Mouse (Mus musculus) embryonic facial prominence, embryonic 14.5 days (tissue): ENCODE measurements around the gene Celf6. TPM values are rescaled to one million over a fixed set of nuclear protein-coding genes. Genes with fewer than 3 reads are reported as not detected.

Experiments
- ATAC-seq: fragments of 200-750 bp; cut with Nextera tagmentation; 2 replicates; pipeline ENCODE4 v1.8.0; 2017; ENCODE audit warnings: low read depth, moderate number of reproducible peaks, moderate TSS enrichment
- DNase-seq: peaks from one replicate; pipeline ENCODE4 v3.0.0-alpha.2; 2015; ENCODE audit warnings: low spot score
- H3K27ac ChIP-seq: fragments of 300-500 bp; sonication (generic); replicated peaks from 2 replicates; pipeline ENCODE4 v1.5.1; 2014; ENCODE audit warnings: low read depth, mild to moderate bottlenecking, low read length, moderate library complexity
- H3K27me3 ChIP-seq: fragments of 300-500 bp; sonication (generic); replicated peaks from 2 replicates; pipeline ENCODE4 v1.6.1; 2014; ENCODE audit warnings: low read length; ENCODE audit not compliant: control insufficient read depth, insufficient read depth
- H3K36me3 ChIP-seq: fragments of 300-500 bp; sonication (generic); 2 replicates; pipeline ENCODE4 v1.6.1; 2014; ENCODE audit warnings: low read length, mixed read lengths; ENCODE audit not compliant: control insufficient read depth, insufficient read depth
- H3K4me1 ChIP-seq: fragments of 300-500 bp; sonication (generic); 2 replicates; pipeline ENCODE4 v1.6.1; 2014; ENCODE audit warnings: antibody characterized with exemption, low read length; ENCODE audit not compliant: control insufficient read depth, insufficient read depth
- H3K4me2 ChIP-seq: fragments of 300-500 bp; sonication (generic); 2 replicates; pipeline ENCODE4 v1.6.1; 2014; ENCODE audit warnings: low read depth, mild to moderate bottlenecking, low read length, moderate library complexity, mixed read lengths
- H3K4me3 ChIP-seq: fragments of 300-500 bp; sonication (generic); 2 replicates; pipeline ENCODE4 v1.5.1; 2014; ENCODE audit warnings: low read depth, mild to moderate bottlenecking, low read length
- H3K9ac ChIP-seq: fragments of 300-500 bp; sonication (generic); 2 replicates; pipeline ENCODE4 v1.6.1; 2014; ENCODE audit warnings: low read depth, mild to moderate bottlenecking, low read length, moderate library complexity, mixed read lengths
- H3K9me3 ChIP-seq: fragments of 300-500 bp; sonication (generic); 2 replicates; pipeline ENCODE4 v1.6.1; 2016; ENCODE audit warnings: low read length; ENCODE audit not compliant: control insufficient read depth
- WGBS: fragments of 180-500 bp; shearing (Covaris S2); extraction: QIAGEN DNeasy Blood & Tissue Kit; methylation state at CpG from one replicate; pipeline ENCODE4 v1.1.7; 2014; 5-methylcytosine and 5-hydroxymethylcytosine counted together
- polyA plus RNA-seq: library from polyadenylated mRNA; unstranded; fragments of >200 nt; fragmentation: Nextera tagmentation; extraction: Ambion mirVana; gene quantifications from 2 replicates; pipeline ENCODE4 v1.2.1, GENCODE M21; 2014

Celf6 gene
- polyA plus RNA-seq, 1 experiment from 2014 or later: 0.93 TPM

- no peak overlapping the region for H3K4me3 ChIP-seq
- ATAC-seq (no peak), DNase-seq (no peak)
- no peaks in the 10 kb centered on the region for H3K4me1 ChIP-seq
- H3K27me3 ChIP-seq: no peaks in the 10 kb centered on the region
- H3K36me3 ChIP-seq: peaks cover 78% of the 10 kb centered on the region
- H3K4me2 ChIP-seq: no peak overlapping the region
- H3K27ac ChIP-seq: no peak overlapping the region
- H3K9ac ChIP-seq: no peak overlapping the region
- 88% methylated on average over 4 of the region's 4 CpGs for WGBS
- H3K9me3 ChIP-seq: no peaks in the 10 kb centered on the region
Measured at GRCm38 (mm10) chr9:59639936-59640335, 62.2 kb downstream of the Celf6 start.

GRCm38 (mm10) chr9:59641320-59641719 lies 63.6 kb downstream of the Celf6 start:
- Histone ChIP-seq H3K9ac (no peak overlapping the region), H3K9me3 (no peaks in the 10 kb centered on the region), H3K4me1 (no peaks in the 10 kb centered on the region), H3K4me3 (no peak overlapping the region), H3K36me3 (peaks cover 78% of the 10 kb centered on the region), H3K27ac (no peak overlapping the region), H3K4me2 (no peak overlapping the region), H3K27me3 (no peaks in the 10 kb centered on the region)
- DNase-seq: no peak
- 81% methylated on average over 2 of the region's 2 CpGs for WGBS
- no peak for ATAC-seq

GRCm38 (mm10) chr9:59649911-59650310 lies 72.2 kb downstream of the Celf6 start:
- Histone ChIP-seq H3K36me3 (peaks cover 65% of the 10 kb centered on the region), H3K27ac (no peak overlapping the region)
- 97% methylated on average over 4 of the region's 4 CpGs for WGBS

DNA sequence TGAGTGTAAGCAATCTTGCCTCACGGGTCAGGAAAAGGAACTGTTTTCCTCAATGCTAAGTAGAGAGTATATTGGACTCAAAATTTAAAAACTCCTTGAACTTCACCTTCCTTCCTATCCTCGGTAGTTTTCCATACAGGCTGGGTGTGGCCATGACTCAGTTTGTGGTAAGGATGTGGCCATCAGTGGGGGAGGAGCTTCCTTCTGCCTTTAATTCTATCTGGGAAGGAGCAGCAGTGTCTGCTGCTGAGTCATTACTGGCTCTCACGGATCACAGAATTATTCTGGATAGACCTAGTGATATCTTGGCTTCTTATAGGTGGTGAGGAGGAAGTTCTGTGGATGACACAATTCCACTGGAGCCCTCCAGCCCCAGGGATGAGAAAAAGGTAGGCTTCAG lies 75.7 kb downstream of the Celf6 start:
- H3K4me2 ChIP-seq: no peak overlapping the region
- peak; percentile 26 for DNase-seq
- no peak for ATAC-seq
- H3K27me3 ChIP-seq: no peaks in the 10 kb centered on the region
- WGBS: 34% methylated on average over 3 of the region's 3 CpGs
- no peak overlapping the region for H3K9ac ChIP-seq
- peak overlapping the region; percentile 25; the same call in 1 of the 2 replicates for H3K27ac ChIP-seq
- peaks cover 8% of the 10 kb centered on the region for H3K4me1 ChIP-seq
- peaks cover 37% of the 10 kb centered on the region for H3K36me3 ChIP-seq
- H3K9me3 ChIP-seq: no peaks in the 10 kb centered on the region
- H3K4me3 ChIP-seq: no peak overlapping the region

More at GRCm38 (mm10) chr9:59649911-59650310, 72.2 kb downstream of the Celf6 start:
- no peaks in the 10 kb centered on the region for H3K9me3 ChIP-seq
- no peaks in the 10 kb centered on the region for H3K4me1 ChIP-seq
- no peak overlapping the region for H3K4me3 ChIP-seq
- no peaks in the 10 kb centered on the region for H3K27me3 ChIP-seq
- no peak overlapping the region for H3K4me2 ChIP-seq
- ATAC-seq: no peak
- DNase-seq: no peak
- no peak overlapping the region for H3K9ac ChIP-seq

- no peak for ATAC-seq
- H3K9ac ChIP-seq: no peak overlapping the region
- no peak for DNase-seq
- H3K4me3 ChIP-seq: no peak overlapping the region
- H3K27me3 ChIP-seq: no peaks in the 10 kb centered on the region
- H3K36me3 ChIP-seq: peaks cover 26% of the 10 kb centered on the region
- no peak overlapping the region for H3K4me2 ChIP-seq
- 87% methylated on average over 2 of the region's 2 CpGs for WGBS
- H3K4me1 ChIP-seq: peaks cover 19% of the 10 kb centered on the region
- H3K27ac ChIP-seq: no peak overlapping the region
- no peaks in the 10 kb centered on the region for H3K9me3 ChIP-seq
Measured at GRCm38 (mm10) chr9:59654450-59654983, 76.8 kb downstream of the Celf6 start.

- ATAC-seq (peak; percentile 92), DNase-seq (peak; percentile 99)
- Histone ChIP-seq H3K36me3 (peaks cover 20% of the 10 kb centered on the region), H3K4me3 (peak within 1 kb of the TSS; percentile 85), H3K27me3 (no peaks in the 10 kb centered on the region), H3K9me3 (no peaks in the 10 kb centered on the region), H3K4me2 (peak within 1 kb of the TSS; percentile 62), H3K27ac (peak within 1 kb of the TSS; percentile 98), H3K9ac (peak within 1 kb of the TSS; percentile 93), H3K4me1 (peaks cover 34% of the 10 kb centered on the region)
- whole genome bisulfite sequencing: 0% methylated on average over 32 of the region's 46 CpGs
Measured at GRCm38 (mm10) chr9:59655958-59656634, 78.4 kb downstream of the Celf6 start, which contains the start of gene Pkm. Gene Pkm (plus strand): TSS chr9:59656368.

Other genes starting within 250 kb of the Celf6 start
- gene Bbs4, start 224.4 kb upstream of the Celf6 start, polyA plus RNA-seq: 14.2 and 15.3 TPM in 2 replicates
- 15.5 and 16.7 TPM in 2 replicates for gene Arih1, start 91.3 kb upstream of the Celf6 start, polyA plus RNA-seq
- 101 and 107 TPM in 2 replicates for gene Hexa, start 38.4 kb upstream of the Celf6 start, polyA plus RNA-seq
- 0.15 and 0.64 TPM in 2 replicates for gene Tmem202, start 38.1 kb upstream of the Celf6 start, polyA plus RNA-seq
- 29.1 and 32.2 TPM in 2 replicates for gene Parp6, start 39.4 kb downstream of the Celf6 start, polyA plus RNA-seq
- gene Pkm, start 78.5 kb downstream of the Celf6 start, polyA plus RNA-seq: 1,005 and 1,158 TPM in 2 replicates
- 4.5 and 5.4 TPM in 2 replicates for gene Gramd2, start 102.2 kb downstream of the Celf6 start, polyA plus RNA-seq
- gene Senp8, start 172.8 kb downstream of the Celf6 start, polyA plus RNA-seq: 10.0 and 12.3 TPM in 2 replicates
- gene Myo9a, start 173.0 kb downstream of the Celf6 start, polyA plus RNA-seq: 18.3 and 19.4 TPM in 2 replicates